Mouse (Mus musculus) R1 (cell line): ENCODE data around the gene Hoxa4.

Source experiments
- DNase-seq: peaks from one replicate; pipeline ENCODE4 v3.0.0-alpha.2; 2018; ENCODE audit warnings: low read depth, low spot score

The Hoxa4 gene

DNA sequence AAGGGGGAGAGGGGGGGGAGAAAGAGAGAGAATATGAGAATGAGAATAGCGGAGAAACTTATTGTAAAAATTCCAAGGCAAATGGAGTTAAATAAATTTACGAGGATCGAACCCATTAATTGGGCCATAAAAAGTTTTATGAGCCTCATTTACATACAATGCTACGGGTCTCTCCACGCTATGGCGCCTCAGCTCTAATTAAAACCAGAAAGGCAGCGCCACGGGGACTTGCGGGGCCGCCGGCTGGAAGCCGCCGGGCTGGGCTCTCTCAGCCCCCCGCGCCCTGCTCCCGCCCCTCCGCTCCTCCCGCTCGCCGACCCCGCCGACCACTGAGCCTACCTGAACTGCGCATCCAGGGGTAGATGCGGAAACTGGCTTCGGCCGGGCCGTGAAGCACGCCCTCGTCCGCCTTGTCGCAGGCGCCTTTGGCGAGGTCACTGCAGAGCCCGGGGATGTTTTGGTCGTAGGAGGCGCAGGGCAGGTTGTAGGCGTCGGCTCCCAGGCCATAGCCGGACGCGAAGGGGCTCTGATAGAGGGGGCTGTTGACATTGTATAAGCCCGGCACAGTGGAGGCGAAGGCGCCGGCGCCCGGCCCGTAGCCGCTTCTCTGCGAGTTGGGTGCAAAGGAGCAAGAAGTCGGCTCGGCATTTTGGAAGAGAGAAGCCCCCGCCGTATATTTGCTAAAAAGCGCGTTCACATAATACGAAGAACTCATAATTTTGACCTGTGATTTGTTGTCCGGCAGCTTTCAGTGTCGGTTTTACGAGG is 25.3 kb upstream of the Hoxa4 start:
- no peak for DNase-seq

DNA sequence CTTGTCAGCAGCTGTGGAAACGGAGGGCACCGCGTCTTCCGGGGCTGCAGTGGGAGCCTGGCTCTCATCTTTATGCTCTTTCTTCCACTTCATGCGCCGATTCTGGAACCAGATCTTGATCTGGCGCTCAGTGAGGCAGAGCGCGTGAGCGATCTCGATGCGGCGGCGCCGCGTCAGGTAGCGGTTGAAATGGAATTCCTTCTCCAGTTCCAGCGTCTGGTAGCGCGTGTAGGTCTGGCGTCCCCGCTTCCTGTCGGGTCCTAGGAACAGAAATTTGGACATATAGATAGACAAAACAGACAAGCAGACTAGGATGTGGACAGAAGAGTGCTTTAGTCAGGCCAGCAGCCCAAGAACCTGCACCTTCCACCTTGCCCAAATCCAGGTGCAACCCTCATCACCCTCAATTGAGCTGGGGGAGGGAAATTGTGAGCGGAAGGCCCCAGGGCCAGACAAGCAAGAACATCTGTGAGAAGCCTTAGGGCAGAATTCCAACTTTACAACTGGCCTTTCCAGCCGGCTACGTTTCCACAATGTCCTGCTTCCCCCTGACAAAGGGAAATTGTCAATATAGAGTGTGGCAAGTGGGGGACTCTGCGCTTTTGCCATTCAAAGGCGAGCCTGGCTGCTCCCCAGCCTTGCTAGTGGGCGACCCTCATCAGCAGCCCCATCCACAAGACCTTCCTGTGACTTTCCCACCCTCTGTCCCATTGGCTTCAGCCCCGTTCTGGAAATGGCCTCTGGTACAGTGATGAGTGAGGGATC is 24.4 kb upstream of the Hoxa4 start:
- DNase-seq: peak; percentile 40

DNA sequence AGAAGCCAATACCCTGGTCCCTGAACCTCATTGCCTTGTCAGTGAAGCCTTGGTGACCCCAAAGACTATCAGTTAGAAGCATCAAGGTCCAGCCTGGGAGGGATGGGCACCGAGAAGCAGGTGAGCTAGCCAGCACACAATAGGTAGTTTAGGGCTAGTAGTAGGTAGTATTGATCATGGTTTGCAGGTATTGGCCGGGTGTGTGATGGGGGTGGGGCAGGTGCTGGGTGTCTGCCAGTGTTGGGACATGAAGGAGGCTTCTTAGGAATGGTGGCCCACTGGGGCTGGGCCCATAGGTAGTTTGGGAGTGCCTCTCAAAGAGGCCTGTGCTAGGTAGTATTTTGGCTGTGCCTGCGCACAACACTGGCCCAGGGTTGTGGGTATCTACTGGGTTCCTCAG is 23.5 kb upstream of the Hoxa4 start:
- no peak for DNase-seq

DNA sequence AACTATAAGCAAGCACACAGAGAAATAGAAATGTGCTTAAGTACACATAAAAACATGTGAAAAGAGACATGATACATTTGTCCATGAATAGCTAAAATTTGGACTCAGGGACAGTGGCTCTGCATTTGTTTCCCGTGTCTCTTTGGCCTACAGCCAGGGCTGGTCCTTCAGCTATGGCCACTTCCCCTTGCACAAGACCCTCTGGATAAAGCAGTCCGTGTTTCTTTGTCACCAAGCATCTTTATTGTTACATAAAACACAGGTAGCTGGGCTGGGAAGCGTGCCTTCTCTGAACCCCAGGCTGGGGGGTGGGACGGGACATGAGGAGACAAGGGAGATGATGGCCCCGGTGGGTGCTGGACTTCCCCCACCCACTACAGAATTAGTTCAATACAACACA is 22.7 kb upstream of the Hoxa4 start:
- DNase-seq: no peak

DNA sequence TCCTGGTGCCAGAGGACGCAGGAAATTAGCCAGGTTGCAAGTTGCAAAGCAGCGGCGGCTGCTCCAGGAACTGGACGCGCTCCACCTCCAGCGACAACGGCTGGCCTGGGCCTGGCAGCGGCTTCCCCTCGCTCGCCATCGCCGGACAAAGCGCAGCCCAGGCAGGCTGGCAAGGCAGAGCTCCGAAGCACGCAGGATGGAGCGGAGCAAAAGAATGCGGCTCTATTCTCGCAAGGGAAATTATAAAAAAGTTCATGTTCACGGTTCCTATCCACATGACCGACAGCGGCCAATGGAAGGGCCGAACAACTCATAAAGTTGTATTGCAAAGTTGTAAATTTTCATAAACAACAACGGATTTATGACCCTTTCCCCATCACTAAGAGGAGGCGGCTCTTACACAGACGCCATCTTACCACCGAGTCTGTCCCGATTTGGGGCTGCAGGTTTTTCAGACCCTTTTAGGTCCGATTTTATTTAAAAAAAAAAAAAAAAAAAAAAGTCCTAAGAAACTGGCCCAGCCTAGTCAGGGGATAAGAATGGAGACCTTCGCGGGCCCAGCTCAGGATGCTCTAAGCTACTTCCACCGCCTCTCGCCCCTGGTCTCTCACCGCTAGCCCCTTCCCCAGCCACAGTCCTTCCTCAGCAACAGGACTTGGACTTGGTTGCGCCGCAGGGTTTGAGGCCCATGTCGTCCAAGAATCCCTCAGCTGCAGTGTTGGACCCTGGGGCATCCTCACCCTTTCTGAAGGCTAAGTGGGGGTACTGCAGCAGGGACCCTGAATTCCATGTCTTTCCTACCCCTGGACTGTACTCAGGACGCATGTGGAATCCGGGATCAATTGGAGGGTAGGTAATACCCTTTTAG is 21.8 kb upstream of the Hoxa4 start, which contains the start of the genes Hoxa3 and Gm28308:
TSS of gene Hoxa3 (minus strand) at position 218 of the 868 bp plus-strand sequence.
TSS of gene Gm28308 (minus strand) at position 221 of the 868 bp plus-strand sequence.
- no peak for DNase-seq

DNA sequence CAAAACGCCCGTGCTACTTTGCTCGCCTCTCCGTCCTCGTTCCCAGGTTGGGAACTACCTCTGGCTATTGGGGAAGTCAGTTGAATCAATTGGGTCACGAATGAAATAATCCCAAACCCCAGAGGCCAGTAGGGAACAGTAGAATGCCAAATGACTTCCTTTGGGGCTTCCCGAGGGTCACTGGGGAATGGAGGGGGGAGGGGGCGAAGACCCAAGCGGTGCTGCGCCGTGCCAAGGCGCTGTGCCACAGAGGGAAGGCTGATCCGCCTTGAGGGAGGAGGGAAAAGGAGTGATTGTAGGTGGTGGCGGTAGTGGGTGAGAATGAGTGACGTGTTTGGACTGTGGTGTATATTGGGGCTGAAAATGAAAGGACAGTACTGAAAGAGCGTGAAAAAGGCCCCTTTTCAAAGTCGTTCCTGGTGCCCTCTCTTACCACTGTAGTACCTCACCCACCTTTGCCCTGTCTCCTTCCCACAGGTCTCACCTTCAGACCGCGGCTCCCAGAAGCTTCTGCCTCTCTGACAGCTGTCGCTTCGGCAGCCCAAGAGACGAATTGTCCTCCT is 21.1 kb upstream of the Hoxa4 start:
- peak; percentile 29 for DNase-seq

DNA sequence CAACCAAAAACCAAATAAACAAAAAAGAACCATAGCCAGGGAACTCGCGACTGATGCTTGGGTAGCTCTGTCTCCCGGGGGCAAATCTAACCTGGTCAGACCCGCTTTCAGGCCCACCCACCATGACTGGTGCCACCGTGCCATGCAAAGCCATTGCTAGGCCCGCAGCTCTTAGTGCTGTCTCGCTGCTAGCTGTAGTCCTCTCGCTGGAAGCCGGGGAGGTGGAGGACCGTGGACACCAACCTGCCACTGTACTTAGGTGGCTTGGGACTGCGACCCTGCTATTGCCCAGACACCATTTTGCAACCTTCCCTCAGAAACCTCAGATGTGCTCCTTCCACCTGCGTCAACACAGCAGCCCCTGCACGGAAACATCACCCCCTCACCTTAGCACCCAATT is 20.4 kb upstream of the Hoxa4 start:
- DNase-seq: peak; percentile 33

DNA sequence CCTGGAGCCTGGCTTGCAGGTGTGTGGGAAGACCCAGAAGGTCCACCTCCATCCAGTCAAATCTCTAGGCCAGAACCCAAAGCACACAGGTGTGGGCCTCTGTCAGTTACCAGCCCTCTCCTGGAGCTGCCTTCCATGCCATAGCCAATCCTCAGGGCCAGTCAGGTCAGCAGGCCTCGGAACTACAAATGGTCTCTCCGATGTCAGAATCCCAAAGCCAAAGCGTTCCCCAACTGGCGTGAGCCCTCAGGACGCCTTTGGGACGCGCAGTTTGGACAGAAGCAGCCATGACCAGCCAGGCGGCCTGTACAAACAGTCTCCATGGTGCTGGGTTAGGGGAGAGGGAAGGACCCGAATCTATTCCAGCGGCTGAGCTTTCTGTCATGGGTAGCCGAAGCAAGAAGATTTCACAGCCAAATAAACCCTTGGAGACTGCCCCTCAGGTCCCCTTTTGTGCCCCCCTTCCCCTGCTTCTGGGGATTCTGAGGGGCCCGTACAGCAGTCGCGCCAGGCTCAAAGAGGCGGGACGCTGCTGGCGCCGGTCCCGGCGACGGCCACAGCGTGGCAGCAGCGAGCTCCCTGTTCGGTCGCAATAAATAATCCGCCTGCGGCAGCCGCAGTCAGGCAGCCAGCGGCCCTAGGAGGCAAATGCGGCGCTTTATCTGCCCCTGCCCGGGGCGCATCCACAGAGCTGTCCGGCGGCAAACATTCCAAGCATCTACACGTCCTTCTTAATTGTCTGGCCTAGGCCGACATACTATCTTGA is 19.8 kb upstream of the Hoxa4 start:
- peak; percentile 79 for DNase-seq

DNA sequence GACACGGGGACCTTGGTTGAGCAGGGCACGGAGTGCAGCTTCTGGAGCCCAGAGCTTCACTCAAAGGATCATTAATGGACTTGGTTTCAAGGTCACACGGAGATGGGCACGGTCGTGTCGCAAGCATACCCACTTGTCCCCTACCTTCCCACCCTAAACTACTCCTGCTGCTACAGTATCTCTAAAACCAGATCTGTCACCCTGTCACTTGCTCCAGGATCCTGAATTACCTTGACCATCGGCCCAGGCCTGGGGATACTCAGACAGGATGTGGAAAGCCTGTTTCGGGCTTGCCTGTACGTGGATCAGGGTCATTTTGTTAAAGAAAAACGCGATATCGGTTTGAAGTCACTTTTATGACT is 18.1 kb upstream of the Hoxa4 start:
- no peak for DNase-seq

DNA sequence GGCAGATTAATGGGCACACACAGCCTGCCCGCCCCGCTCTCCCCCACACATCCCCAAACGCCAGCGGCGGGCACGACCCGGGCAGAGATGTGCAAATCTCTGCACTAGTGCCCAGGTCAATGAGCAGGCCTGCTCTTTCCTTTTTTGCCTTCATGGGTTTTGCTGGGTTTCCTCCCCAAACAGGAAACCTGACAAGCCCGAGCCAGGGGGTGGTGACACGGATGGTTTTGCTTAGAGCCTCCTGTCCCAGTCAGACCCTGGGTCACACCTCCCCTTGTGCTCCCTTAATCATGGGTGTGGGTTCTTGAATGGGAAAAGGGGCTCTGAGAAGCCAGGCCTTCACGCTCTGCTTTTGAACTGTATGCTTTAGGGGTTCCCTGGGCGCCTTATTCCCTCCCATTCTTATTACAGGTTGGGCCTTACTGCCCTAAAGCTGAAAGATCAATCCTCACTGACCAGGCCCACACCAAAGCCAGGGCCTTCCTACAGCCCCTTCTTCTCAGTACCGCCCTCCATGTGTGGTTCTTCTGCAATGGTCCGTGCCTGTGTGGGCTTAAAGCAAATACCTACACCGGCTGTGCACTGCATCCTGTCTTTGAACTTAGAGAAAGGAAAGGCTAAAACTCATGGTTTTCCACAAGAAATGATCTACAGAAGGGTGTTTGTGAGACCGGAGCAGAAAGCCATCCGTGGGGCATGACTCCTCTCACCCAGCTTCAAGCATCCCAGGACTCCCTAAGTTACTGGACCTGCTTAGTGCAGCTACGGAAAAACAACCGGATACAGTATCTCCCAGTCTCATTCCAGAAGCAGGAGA is 17.5 kb upstream of the Hoxa4 start:
- DNase-seq: peak; percentile 43

DNA sequence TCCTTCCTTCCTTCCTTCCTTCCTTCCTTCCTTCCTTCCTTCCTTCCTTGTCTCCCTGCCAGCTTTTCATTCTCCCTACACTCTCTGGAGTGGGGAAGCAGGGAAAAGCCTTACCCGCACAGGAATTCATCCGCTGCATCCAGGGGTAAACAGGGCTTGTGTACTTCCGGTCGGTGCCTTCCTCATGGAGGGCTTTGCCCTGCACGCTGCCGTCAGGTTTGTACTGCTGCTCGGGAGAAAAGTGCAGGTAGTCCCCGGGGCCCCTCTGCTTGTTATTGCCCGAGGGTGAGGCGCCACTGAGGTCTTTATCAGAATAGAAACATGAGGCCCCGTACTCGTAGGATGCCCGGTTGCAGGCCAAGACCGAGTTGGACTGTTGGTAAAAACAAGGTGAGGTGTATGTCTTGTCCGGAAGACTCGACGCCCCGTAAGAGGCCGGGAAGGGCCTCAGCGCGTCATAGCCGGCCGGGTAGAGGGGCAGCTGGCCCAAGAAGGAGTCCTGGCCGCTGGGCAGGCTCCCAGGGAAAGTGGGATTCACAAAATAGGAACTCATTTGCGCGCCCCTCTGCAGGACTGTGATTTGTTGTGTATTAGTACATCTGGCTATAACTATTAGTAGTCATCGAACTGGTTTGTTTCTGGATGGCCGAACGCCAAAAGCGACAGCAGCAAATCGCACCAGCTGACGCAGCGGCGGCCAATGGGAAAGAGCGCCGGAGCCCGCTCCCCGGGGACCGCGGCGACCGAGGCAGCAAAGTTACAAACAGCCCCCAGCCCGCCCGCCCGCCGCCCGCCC is 16.7 kb upstream of the Hoxa4 start, which contains the start of gene Hoxa6:
TSS of gene Hoxa6 (minus strand) at position 651 of the 796 bp plus-strand sequence.
- DNase-seq: peak; percentile 35

DNA sequence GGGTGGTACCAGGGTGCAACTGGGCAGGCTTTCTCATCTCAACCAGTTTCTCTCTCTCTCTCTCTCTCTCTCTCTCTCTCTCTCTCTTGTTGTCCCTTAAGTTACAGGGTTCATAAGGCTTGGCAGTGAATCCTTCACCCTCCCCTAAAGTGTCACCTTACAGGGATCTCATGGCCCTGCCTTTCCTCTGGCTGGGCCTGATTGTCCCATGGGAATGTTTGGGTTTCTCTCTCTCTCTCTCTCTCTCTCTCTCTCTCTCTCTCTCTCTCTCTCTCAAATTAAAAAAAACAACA is 16.1 kb upstream of the Hoxa4 start:
- DNase-seq: no peak

DNA sequence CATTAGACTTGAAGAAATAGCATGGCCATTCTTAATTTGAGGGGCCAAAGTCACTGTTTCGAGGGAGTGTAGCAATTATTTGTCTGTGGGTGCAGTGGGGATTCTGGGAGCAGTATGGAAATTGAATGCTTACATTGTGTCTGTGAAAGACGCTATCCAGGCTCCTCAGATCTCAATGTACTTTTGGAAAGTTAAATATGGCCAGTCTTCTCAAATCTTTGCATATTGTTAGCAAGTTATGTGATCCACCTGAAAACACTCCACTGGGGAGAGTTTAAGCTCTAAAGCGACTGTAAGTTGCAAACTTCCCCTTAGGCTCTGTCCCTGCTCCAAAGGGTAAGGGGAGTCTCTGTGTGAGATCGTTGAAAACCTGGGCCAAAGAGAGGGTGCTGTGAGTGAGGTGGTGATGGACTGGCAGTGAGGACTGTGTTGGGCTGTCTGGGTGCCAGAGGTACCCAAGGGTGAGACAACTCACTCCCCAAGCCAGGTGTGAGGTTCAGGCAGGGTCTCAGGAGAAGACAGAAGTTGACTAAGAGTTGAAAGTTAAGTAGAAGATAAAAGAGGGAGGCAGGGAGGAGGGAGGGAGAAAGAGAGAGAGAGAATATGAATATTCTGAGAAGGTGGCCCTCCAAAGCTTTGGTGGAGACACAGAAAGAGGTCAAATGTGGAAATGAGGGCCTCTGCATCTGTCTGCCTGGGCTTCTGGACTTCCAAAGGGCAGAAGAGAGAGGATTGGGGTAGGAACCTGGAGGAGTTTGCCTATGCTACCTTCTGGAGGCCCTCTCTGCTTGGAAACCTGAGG is 15.5 kb upstream of the Hoxa4 start:
- DNase-seq: no peak

DNA sequence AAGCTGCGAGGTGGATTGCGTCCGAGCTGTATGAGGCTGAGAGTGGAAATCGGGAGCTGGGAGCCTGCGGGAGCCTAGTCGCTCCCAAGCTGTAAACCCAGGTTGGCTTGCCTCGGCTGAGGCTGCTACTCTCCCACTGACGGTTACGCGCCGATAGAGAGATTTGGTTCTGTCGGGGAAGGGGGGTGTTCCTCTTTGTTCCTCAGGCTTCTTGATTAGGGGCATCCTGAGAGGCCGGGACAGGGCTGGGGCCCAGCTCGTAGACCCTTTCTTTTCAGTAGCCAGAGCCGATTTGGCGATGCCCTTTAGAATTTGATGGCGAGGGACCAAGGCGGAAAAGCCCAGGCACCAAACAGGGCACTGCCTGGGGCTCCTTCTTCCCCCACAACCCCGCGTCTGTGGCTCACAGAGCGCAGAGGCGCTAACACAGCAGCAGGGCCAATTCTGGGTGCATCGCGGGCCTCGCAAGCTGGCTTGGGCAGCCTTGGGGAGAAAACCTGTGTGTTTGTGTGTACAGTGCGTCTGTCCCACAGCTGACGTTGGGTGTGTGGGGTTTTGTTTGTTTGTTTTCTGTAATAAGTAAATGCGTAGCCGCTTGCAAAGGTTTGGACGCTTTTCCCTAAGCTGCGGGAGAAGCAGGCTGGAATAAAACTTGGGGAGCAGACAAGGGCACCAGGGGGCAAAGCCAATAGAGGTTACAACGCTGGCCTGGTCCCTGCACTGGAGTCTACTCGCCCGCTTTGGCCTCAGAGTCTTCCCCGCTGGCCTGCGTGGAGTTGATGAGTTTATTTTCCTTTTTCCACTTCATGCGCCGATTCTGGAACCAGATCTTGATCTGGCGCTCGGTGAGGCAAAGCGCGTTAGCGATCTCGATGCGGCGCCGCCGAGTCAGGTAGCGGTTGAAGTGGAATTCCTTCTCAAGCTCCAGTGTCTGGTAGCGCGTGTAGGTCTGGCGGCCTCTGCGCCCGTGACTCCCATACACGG is 14.4 kb upstream of the Hoxa4 start:
- peak; percentile 39 for DNase-seq

DNA sequence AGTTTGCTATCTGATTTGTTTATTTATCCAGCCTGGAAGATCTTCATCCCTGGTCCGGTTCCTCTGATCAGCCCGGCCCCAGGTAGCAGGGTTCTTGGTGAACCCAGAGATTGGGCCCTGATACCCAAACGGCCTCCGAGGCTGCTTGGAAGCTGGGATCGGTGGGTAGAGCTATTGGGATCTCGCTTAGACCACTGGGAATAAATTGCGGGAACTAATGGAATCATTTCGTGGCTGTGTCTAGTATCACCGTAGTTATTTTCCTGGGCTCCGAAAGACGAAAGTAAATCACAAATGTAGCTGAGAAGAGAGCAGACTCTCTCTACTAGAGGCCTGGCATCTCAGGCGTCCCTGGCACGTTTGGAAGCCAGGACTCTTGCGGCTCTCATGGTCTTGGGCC is 13.7 kb upstream of the Hoxa4 start:
- DNase-seq: peak; percentile 18

DNA sequence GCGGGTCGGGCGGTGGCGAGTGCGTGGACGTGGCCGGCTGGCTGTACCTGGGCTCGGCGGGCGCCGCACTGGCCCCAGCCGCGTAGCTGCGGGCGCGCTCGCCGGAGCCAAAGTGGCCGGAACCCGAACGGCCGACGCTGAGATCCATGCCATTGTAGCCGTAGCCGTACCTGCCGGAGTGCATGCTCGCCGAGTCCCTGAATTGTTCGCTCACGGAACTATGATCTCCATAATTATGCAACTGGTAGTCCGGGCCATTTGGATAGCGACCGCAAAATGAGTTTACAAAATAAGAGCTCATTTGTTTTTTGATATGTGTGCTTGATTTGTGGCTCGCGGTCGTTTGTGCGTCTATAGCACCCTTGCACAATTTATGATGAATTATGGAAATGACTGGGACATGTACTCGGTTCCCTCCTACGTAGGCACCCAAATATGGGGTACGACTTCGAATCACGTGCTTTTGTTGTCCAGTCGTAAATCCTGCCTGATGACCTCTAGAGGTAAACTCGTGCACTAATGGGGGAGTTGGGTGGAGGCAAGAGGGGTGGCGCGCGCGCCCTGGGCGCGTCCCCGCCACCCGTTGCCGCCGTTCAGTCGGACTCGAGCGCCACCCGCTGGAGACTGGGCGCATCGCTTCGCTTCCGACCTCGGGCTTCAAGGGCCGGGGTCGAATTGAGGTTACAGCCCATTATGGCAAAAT is 12.6 kb upstream of the Hoxa4 start, which contains the start of gene Hoxa5:
TSS of gene Hoxa5 (minus strand) at position 538 of the 703 bp plus-strand sequence.
- DNase-seq: peak; percentile 93
